Mouse (Mus musculus): ENCODE data around the gene A2m. TPM values are rescaled to one million over a fixed set of nuclear protein-coding genes. Genes with fewer than 3 reads are reported as not detected.

A2m gene
- polyA plus RNA-seq (2015; fragmentation: Nextera tagmentation; extraction: Ambion mirVana) = 46.0 and 53.9 TPM in 2 replicates

DNA sequence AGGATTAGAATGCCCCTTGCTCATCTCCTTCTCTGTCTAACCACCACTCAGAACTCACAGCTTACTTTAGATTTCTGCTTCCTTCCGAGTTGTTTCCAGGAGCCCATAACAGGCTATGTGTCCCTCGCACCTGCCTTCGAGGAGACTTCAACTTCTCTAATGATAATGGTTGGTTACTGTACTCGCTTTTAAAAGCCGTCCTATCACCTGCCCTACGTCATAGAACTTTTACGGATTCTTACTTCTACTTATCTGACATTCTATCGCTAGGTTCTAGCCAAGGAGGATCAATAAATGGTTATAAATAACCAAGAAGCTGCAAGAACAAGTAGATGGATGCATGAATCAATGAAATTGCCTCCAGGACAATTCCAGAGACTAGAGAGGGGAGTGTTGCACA is at the start of gene A2m:
Gene A2m (plus strand): TSS at position 301 of the 400 bp plus-strand sequence.
- H3K4me2 ChIP-seq (ENCODE audit: low read depth, low read length) = peak within 1 kb of the TSS; percentile 61
- peak within 1 kb of the TSS; percentile 21 for H3K4me3 ChIP-seq (ENCODE audit: low read depth, low read length)
- DNase-seq = no peak

DNA sequence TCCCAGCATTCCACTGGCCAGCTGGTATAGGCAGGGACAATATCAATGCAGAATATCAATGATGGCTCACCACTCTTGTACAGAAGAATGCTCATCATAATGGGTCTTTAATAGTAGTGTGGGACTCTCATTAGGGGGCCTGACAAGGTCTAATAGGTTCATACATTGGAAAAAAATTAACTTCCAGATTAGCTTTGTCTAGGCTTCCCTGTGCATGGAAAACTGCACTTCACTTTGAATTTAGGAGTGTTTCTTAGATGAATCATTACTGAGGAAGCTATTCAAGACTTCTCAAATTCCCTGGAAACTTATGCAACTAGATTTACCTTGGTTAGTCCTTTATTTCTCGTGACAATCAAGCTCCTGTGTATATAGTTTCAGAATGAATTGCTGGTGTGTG is 45.0 kb upstream of the A2m start:
- H3K9me3 ChIP-seq (ENCODE audit: low read length) = no peaks in the 10 kb centered on the region
- H3K4me3 ChIP-seq (ENCODE audit: low read depth, low read length) = no peak overlapping the region
- ATAC-seq (no peak), DNase-seq (no peak)
- no peak overlapping the region for H3K27ac ChIP-seq (ENCODE audit: low read depth)
- no peaks in the 10 kb centered on the region for H3K27me3 ChIP-seq (ENCODE audit: insufficient read depth, low read length)
- H3K4me1 ChIP-seq (ENCODE audit: insufficient read depth) = no peaks in the 10 kb centered on the region
- 38% methylated on average over 1 of the region's 1 CpGs for WGBS (ENCODE audit: insufficient replicate concordance)
- no peak overlapping the region for H3K9ac ChIP-seq (replicated peaks)
- TF ChIP-seq CTCF (IDR thresholded peaks at IDR 0.05; ENCODE audit: low read depth) = no peak
- no peak for TF ChIP-seq EP300 (IDR thresholded peaks at IDR 0.05; ENCODE audit: low read depth)
- no peak overlapping the region for H3K4me2 ChIP-seq (ENCODE audit: low read depth, low read length)
- no peaks in the 10 kb centered on the region for H3K36me3 ChIP-seq (replicated peaks; ENCODE audit: insufficient read depth, low read length)

More for the DNA sequence above, at the start of gene A2m:
- H3K27ac ChIP-seq (ENCODE audit: low read depth) = peak within 1 kb of the TSS; percentile 1; the same call in 1 of the 2 replicates
- no peaks in the 10 kb centered on the region for H3K9me3 ChIP-seq (ENCODE audit: low read length)
- 76% methylated on average over 8 of the region's 8 CpGs for WGBS (ENCODE audit: insufficient replicate concordance)
- no peak within 1 kb of the TSS for H3K9ac ChIP-seq (replicated peaks)
- H3K36me3 ChIP-seq (replicated peaks; ENCODE audit: insufficient read depth, low read length) = no peaks in the 10 kb centered on the region
- no peak for TF ChIP-seq CTCF (IDR thresholded peaks at IDR 0.05; ENCODE audit: low read depth)
- TF ChIP-seq EP300 (IDR thresholded peaks at IDR 0.05; ENCODE audit: low read depth) = no peak
- no peaks in the 10 kb centered on the region for H3K27me3 ChIP-seq (ENCODE audit: insufficient read depth, low read length)
- no peak for ATAC-seq
- no peaks in the 10 kb centered on the region for H3K4me1 ChIP-seq (ENCODE audit: insufficient read depth)

DNA sequence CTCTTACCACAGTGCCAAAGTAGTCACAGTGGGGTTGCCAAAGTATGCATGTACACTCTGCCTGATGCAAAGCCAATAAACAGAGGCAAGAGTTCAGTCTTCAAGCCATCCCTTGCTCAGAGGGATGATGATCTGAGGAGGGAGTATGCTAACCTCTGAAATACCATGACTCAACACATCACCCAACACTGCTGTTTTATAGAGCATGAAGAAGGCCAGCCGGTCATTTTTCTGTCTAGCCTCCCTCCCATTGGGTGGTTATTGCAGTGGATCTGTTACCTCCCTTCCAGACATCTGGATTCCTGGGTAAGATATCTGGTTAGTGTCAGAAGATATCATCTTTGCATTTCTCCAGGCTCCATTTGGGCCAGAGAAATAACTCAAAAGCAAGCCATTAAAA is 34.2 kb upstream of the A2m start:
- H3K27ac ChIP-seq (ENCODE audit: low read depth) = no peak overlapping the region
- WGBS (ENCODE audit: insufficient replicate concordance) = 61% methylated on average over 1 of the region's 1 CpGs
- no peak for ATAC-seq
- no peak overlapping the region for H3K9ac ChIP-seq (replicated peaks)
- no peak overlapping the region for H3K4me3 ChIP-seq (ENCODE audit: low read depth, low read length)
- H3K4me2 ChIP-seq (ENCODE audit: low read depth, low read length) = no peak overlapping the region
- H3K4me1 ChIP-seq (ENCODE audit: insufficient read depth) = no peaks in the 10 kb centered on the region
- H3K27me3 ChIP-seq (ENCODE audit: insufficient read depth, low read length) = no peaks in the 10 kb centered on the region
- no peaks in the 10 kb centered on the region for H3K36me3 ChIP-seq (replicated peaks; ENCODE audit: insufficient read depth, low read length)
- DNase-seq = no peak
- TF ChIP-seq EP300 (IDR thresholded peaks at IDR 0.05; ENCODE audit: low read depth) (no peak), CTCF (IDR thresholded peaks at IDR 0.05; ENCODE audit: low read depth) (no peak)
- H3K9me3 ChIP-seq (ENCODE audit: low read length) = no peaks in the 10 kb centered on the region

DNA sequence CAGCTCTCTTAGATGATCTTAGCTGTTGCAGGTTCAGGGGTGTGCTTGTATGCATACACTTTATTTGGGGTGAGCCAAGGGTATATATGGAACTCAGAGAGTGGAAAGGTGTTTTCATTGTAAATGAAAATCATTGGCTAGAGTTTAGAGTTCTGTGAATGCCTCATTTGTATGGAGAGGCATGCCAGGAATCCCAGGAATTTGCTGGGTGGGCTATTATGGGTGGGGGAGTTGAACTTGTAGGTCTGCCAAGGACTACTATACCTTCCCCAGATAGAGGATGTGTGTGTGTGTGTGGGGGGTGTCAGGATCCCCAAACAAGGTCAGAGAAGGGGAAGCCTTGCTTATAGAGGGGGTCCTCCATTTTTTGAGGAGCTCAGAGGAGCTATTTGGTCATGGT is 27.3 kb upstream of the A2m start:
- DNase-seq = no peak
- no peak overlapping the region for H3K4me3 ChIP-seq (ENCODE audit: low read depth, low read length)
- H3K27me3 ChIP-seq (ENCODE audit: insufficient read depth, low read length) = no peaks in the 10 kb centered on the region
- H3K9ac ChIP-seq (replicated peaks) = no peak overlapping the region
- H3K27ac ChIP-seq (ENCODE audit: low read depth) = no peak overlapping the region
- H3K9me3 ChIP-seq (ENCODE audit: low read length) = no peaks in the 10 kb centered on the region
- no peaks in the 10 kb centered on the region for H3K36me3 ChIP-seq (replicated peaks; ENCODE audit: insufficient read depth, low read length)
- no peak overlapping the region for H3K4me2 ChIP-seq (ENCODE audit: low read depth, low read length)
- no peak for ATAC-seq
- no peak for TF ChIP-seq EP300 (IDR thresholded peaks at IDR 0.05; ENCODE audit: low read depth)
- TF ChIP-seq CTCF (IDR thresholded peaks at IDR 0.05; ENCODE audit: low read depth) = no peak
- no peaks in the 10 kb centered on the region for H3K4me1 ChIP-seq (ENCODE audit: insufficient read depth)

DNA sequence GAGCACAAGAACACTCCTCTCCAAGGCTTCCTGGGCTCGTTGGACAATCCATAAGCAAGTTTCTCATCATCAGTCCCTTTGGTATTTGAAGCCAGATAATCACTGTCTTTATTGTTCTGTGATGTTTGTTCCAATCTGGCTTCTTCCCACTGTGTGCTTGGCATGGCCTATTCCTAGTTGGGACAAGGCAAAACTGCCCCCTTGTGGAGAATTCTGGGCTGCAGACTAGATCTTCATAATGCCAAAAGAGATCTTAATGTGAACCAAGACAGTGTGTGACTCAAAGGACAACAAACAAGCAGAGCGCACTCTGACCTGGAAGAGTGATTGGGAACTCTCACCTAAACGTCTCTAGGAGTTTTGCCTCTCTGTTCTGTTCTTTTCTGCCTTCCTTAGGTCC is 23.4 kb upstream of the A2m start:
- TF ChIP-seq CTCF (IDR thresholded peaks at IDR 0.05; ENCODE audit: low read depth) (peak; percentile 54), EP300 (IDR thresholded peaks at IDR 0.05; ENCODE audit: low read depth) (no peak)
- no peaks in the 10 kb centered on the region for H3K9me3 ChIP-seq (ENCODE audit: low read length)
- no peak overlapping the region for H3K4me3 ChIP-seq (ENCODE audit: low read depth, low read length)
- no peaks in the 10 kb centered on the region; the same call in 1 of the 2 replicates for H3K4me1 ChIP-seq (ENCODE audit: insufficient read depth)
- no peak overlapping the region for H3K27ac ChIP-seq (ENCODE audit: low read depth)
- H3K9ac ChIP-seq (replicated peaks) = no peak overlapping the region
- no peaks in the 10 kb centered on the region for H3K27me3 ChIP-seq (ENCODE audit: insufficient read depth, low read length)
- no peak for ATAC-seq
- WGBS (ENCODE audit: insufficient replicate concordance) = 29% methylated on average over 3 of the region's 3 CpGs
- no peak for DNase-seq
- no peak overlapping the region for H3K4me2 ChIP-seq (ENCODE audit: low read depth, low read length)
- H3K36me3 ChIP-seq (replicated peaks; ENCODE audit: insufficient read depth, low read length) = no peaks in the 10 kb centered on the region

DNA sequence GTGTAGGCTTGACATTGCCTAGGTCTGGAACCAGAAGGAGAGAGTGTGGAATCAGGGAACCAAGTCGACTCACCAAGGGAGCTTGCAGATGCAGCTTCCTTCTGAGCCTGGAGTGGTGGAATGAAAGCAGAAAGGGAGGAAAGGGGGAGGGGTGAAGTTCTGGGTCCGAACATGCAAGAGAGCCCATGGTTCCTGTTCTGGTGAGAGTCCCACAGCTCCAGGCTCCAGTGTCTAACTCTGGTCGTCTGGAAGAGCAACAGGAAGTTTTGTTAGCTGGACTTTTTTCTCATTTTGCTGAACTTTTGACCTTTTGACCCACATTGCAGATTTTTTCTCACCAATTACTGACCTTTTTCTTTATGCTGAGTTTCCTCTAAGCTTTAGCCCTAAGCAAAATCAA is 17.7 kb upstream of the A2m start:
- Histone ChIP-seq H3K4me3 (ENCODE audit: low read depth, low read length) (no peak overlapping the region), H3K36me3 (replicated peaks; ENCODE audit: insufficient read depth, low read length) (no peaks in the 10 kb centered on the region), H3K27me3 (ENCODE audit: insufficient read depth, low read length) (no peaks in the 10 kb centered on the region), H3K4me2 (ENCODE audit: low read depth, low read length) (no peak overlapping the region), H3K9me3 (ENCODE audit: low read length) (no peaks in the 10 kb centered on the region), H3K9ac (replicated peaks) (no peak overlapping the region), H3K27ac (ENCODE audit: low read depth) (no peak overlapping the region), H3K4me1 (ENCODE audit: insufficient read depth) (peaks cover 4% of the 10 kb centered on the region)
- TF ChIP-seq EP300 (IDR thresholded peaks at IDR 0.05; ENCODE audit: low read depth) (no peak), CTCF (IDR thresholded peaks at IDR 0.05; ENCODE audit: low read depth) (no peak)
- 8% methylated on average over 3 of the region's 3 CpGs for WGBS (ENCODE audit: insufficient replicate concordance)
- no peak for DNase-seq
- no peak for ATAC-seq

DNA sequence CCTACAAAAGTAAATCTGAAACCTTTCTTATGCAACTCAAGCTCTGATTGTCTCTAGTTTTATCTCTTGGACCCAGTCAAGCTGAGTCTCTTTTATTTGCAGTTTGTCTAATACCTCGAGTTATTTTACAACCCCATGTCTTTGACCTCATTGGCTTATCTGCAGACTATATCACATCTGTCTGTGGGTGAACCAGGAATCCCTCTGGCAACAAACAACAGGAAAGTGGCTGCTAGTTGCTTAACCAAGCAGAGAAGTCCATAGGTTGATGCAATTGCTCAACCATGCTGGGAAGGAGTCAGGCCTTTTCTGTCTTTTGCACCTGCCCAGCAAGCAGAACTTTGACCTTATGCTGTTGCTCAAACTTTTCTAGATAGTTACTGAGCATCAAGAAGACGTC is 12.7 kb upstream of the A2m start:
- no peaks in the 10 kb centered on the region for H3K9me3 ChIP-seq (ENCODE audit: low read length)
- no peak overlapping the region for H3K4me2 ChIP-seq (ENCODE audit: low read depth, low read length)
- TF ChIP-seq CTCF (IDR thresholded peaks at IDR 0.05; ENCODE audit: low read depth) = no peak
- TF ChIP-seq EP300 (IDR thresholded peaks at IDR 0.05; ENCODE audit: low read depth) = peak; percentile 58
- 24% methylated on average over 2 of the region's 2 CpGs for WGBS (ENCODE audit: insufficient replicate concordance)
- peaks cover 5% of the 10 kb centered on the region; the same call in 1 of the 2 replicates for H3K4me1 ChIP-seq (ENCODE audit: insufficient read depth)
- H3K9ac ChIP-seq (replicated peaks) = no peak overlapping the region
- no peaks in the 10 kb centered on the region for H3K27me3 ChIP-seq (ENCODE audit: insufficient read depth, low read length)
- peak; percentile 32 for DNase-seq
- ATAC-seq = peak; percentile 92
- H3K36me3 ChIP-seq (replicated peaks; ENCODE audit: insufficient read depth, low read length) = no peaks in the 10 kb centered on the region
- H3K27ac ChIP-seq (ENCODE audit: low read depth) = no peak overlapping the region
- H3K4me3 ChIP-seq (ENCODE audit: low read depth, low read length) = no peak overlapping the region
